Mouse (Mus musculus) liver, embryonic 14.5 days (tissue): ENCODE measurements around the gene Aox3. TPM values are rescaled to one million over a fixed set of nuclear protein-coding genes. Genes with fewer than 3 reads are reported as not detected.

Source experiments
- ATAC-seq: fragments of 200-750 bp; cut with Nextera tagmentation; 2 replicates; pipeline ENCODE4 v1.8.0; 2017; ENCODE audit warnings: moderate number of reproducible peaks, mild to moderate bottlenecking, moderate library complexity; ENCODE audit not compliant: insufficient read depth
- DNase-seq, 3 experiments: peaks; one replicate each; pipeline ENCODE4 v3.0.0-alpha.2; 2012 to 2013; ENCODE audit warnings: low read depth in 3 of 3, low spot score in 3 of 3
- H3K27ac ChIP-seq: fragments of 300-500 bp; sonication (generic); 2 replicates; pipeline ENCODE4 v1.5.1; 2014; ENCODE audit warnings: moderate library complexity, mild to moderate bottlenecking, control low read depth, inconsistent platforms
- H3K27me3 ChIP-seq: fragments of 300-500 bp; sonication (generic); 2 replicates; pipeline ENCODE4 v1.6.1; 2014; ENCODE audit warnings: mild to moderate bottlenecking, low read length, moderate library complexity; ENCODE audit not compliant: control insufficient read depth, insufficient read depth
- H3K36me3 ChIP-seq: fragments of 300-500 bp; sonication (generic); replicated peaks from 2 replicates; pipeline ENCODE4 v1.6.1; 2014; ENCODE audit warnings: low read depth; ENCODE audit not compliant: control insufficient read depth, insufficient read depth
- H3K4me1 ChIP-seq, 2 experiments: fragments of 200-500 bp in 1 of 2; fragments of 300-500 bp in 1 of 2; sonication (generic) in 1 of 2; replicated peaks; 2 replicates each; pipeline ENCODE4 v1.6.1; 2012 to 2014; ENCODE audit warnings: antibody characterized with exemption in 1 of 2, inconsistent platforms in 1 of 2, low read length in 1 of 2; ENCODE audit not compliant: control insufficient read depth in 2 of 2, insufficient read depth in 2 of 2
- H3K4me2 ChIP-seq: fragments of 300-500 bp; sonication (generic); 2 replicates; pipeline ENCODE4 v1.6.1; 2014; ENCODE audit warnings: low read depth, mild to moderate bottlenecking, control low read depth, moderate library complexity
- H3K4me3 ChIP-seq, 2 experiments: fragments of 200-500 bp in 1 of 2; fragments of 300-500 bp in 1 of 2; sonication (generic) in 1 of 2; 2 replicates each; pipeline ENCODE4 v1.5.1; 2012 to 2014; ENCODE audit warnings: low read depth in 2 of 2, low read length in 2 of 2, mild to moderate bottlenecking in 2 of 2, control low read depth in 1 of 2, inconsistent platforms in 1 of 2, moderate library complexity in 1 of 2; ENCODE audit not compliant: insufficient read depth in 1 of 2
- H3K9ac ChIP-seq: fragments of 300-500 bp; sonication (generic); replicated peaks from 2 replicates; pipeline ENCODE4 v1.6.1; 2014; ENCODE audit warnings: mild to moderate bottlenecking, control low read depth, moderate library complexity
- H3K9me3 ChIP-seq: fragments of 300-500 bp; sonication (generic); 2 replicates; pipeline ENCODE4 v1.6.1; 2016; ENCODE audit warnings: low read length, mixed read lengths; ENCODE audit not compliant: control insufficient read depth
- CTCF ChIP-seq: IDR thresholded peaks from 2 replicates; pipeline ENCODE4 v1.5.1; 2016; ENCODE audit warnings: antibody characterized with exemption, low read depth, control low read depth
- EP300 ChIP-seq: IDR thresholded peaks from 2 replicates; pipeline ENCODE4 v1.6.1; 2016; ENCODE audit warnings: antibody characterized with exemption, low read depth
- WGBS: fragments of 180-500 bp; shearing (Covaris S2); extraction: QIAGEN DNeasy Blood & Tissue Kit; methylation state at CpG from one replicate; pipeline ENCODE4 v1.1.7; 2014; ENCODE audit not compliant: insufficient replicate concordance; 5-methylcytosine and 5-hydroxymethylcytosine counted together
- polyA plus RNA-seq, 2 experiments: library from polyadenylated mRNA; depleted of rRNA in 1 of 2; stranded (reverse) in 1 of 2; unstranded in 1 of 2; fragments of >200 nt; fragmentation: Nextera tagmentation in 1 of 2; extraction: Ambion mirVana in 1 of 2; gene quantifications; 2 replicates each; pipeline versions ENCODE4 v1.2.1 to v1.2.3; 2012 to 2014

Aox3 gene
- polyA plus RNA-seq, 2 experiments = 0.09 to 0.20 TPM

- H3K27me3 ChIP-seq = no peaks in the 10 kb centered on the region
- no peak overlapping the region for H3K4me3 ChIP-seq
- ATAC-seq (no peak), DNase-seq (no peak)
- H3K4me1 ChIP-seq = no peaks in the 10 kb centered on the region
- no peak overlapping the region for H3K4me2 ChIP-seq
- H3K9ac ChIP-seq = no peak overlapping the region
- 62% methylated on average over 9 of the region's 9 CpGs for WGBS
- TF ChIP-seq CTCF (no peak), EP300 (no peak)
- no peak overlapping the region for H3K27ac ChIP-seq
- H3K36me3 ChIP-seq = no peaks in the 10 kb centered on the region
- no peaks in the 10 kb centered on the region for H3K9me3 ChIP-seq
Observed at GRCm38 (mm10) chr1:58197023-58197422, 84.1 kb downstream of the Aox3 start.

GRCm38 (mm10) chr1:58198386-58198785, 85.5 kb downstream of the Aox3 start:
- Histone ChIP-seq H3K4me1 (no peaks in the 10 kb centered on the region), H3K4me3 (no peak overlapping the region), H3K27ac (no peak overlapping the region), H3K36me3 (no peaks in the 10 kb centered on the region), H3K9ac (no peak overlapping the region), H3K27me3 (no peaks in the 10 kb centered on the region), H3K4me2 (no peak overlapping the region), H3K9me3 (no peaks in the 10 kb centered on the region)
- ATAC-seq (no peak), DNase-seq (no peak)
- TF ChIP-seq EP300 (no peak), CTCF (no peak)
- 52% methylated on average over 4 of the region's 4 CpGs for WGBS

GRCm38 (mm10) chr1:58210203-58210602, 97.3 kb downstream of the Aox3 start, which contains the start of gene Aox4:
Gene Aox4 (plus strand): TSS chr1:58210397.
- no peak for ATAC-seq
- Histone ChIP-seq H3K9me3 (no peaks in the 10 kb centered on the region), H3K27me3 (no peaks in the 10 kb centered on the region), H3K4me2 (no peak within 1 kb of the TSS), H3K9ac (no peak within 1 kb of the TSS), H3K4me1 (no peaks in the 10 kb centered on the region), H3K27ac (no peak within 1 kb of the TSS), H3K36me3 (no peaks in the 10 kb centered on the region), H3K4me3 (no peak within 1 kb of the TSS)
- TF ChIP-seq CTCF = no peak
- TF ChIP-seq EP300 = no peak
- DNase-seq = no peak
- 61% methylated on average over 17 of the region's 17 CpGs for WGBS

- 49% methylated on average over 7 of the region's 7 CpGs for WGBS
- Histone ChIP-seq H3K9ac (no peak overlapping the region), H3K9me3 (no peaks in the 10 kb centered on the region), H3K4me2 (no peak overlapping the region), H3K36me3 (no peaks in the 10 kb centered on the region), H3K4me3 (no peak overlapping the region), H3K27me3 (no peaks in the 10 kb centered on the region), H3K27ac (no peak overlapping the region), H3K4me1 (no peaks in the 10 kb centered on the region)
- TF ChIP-seq CTCF (no peak), EP300 (no peak)
- ATAC-seq = no peak
- DNase-seq = no peak
Observed at GRCm38 (mm10) chr1:58212805-58213204, 99.9 kb downstream of the Aox3 start.

GRCm38 (mm10) chr1:58213838-58214237, 100.9 kb downstream of the Aox3 start:
- no peaks in the 10 kb centered on the region for H3K36me3 ChIP-seq
- 65% methylated on average over 5 of the region's 5 CpGs for WGBS
- H3K27ac ChIP-seq = no peak overlapping the region
- H3K9me3 ChIP-seq = no peaks in the 10 kb centered on the region
- H3K27me3 ChIP-seq = no peaks in the 10 kb centered on the region
- ATAC-seq (no peak), DNase-seq (no peak)
- no peak overlapping the region for H3K4me3 ChIP-seq
- no peaks in the 10 kb centered on the region for H3K4me1 ChIP-seq
- no peak overlapping the region for H3K9ac ChIP-seq
- H3K4me2 ChIP-seq = no peak overlapping the region
- TF ChIP-seq CTCF (no peak), EP300 (no peak)

GRCm38 (mm10) chr1:58215353-58215752, 102.4 kb downstream of the Aox3 start:
- no peaks in the 10 kb centered on the region for H3K9me3 ChIP-seq
- H3K4me2 ChIP-seq = no peak overlapping the region
- WGBS = 48% methylated on average over 4 of the region's 4 CpGs
- TF ChIP-seq EP300 (no peak), CTCF (no peak)
- no peaks in the 10 kb centered on the region for H3K36me3 ChIP-seq
- H3K27ac ChIP-seq = no peak overlapping the region
- H3K4me1 ChIP-seq = no peaks in the 10 kb centered on the region
- no peak for ATAC-seq
- no peak overlapping the region for H3K9ac ChIP-seq
- no peaks in the 10 kb centered on the region for H3K27me3 ChIP-seq
- no peak for DNase-seq
- no peak overlapping the region for H3K4me3 ChIP-seq
